Mouse (Mus musculus) gastrocnemius, postnatal 10 days (tissue): ENCODE data around the gene Cpsf4. TPM values are rescaled to one million over a fixed set of nuclear protein-coding genes. Genes with fewer than 3 reads are reported as not detected.
A peak's percentile ranks its signal among the peaks of the same experiment; 100 is the strongest.
"Not testable (repeated sequence)": the region's sequence is repeated elsewhere in the genome, so short reads cannot be mapped to it uniquely, and the experiment has no call there.

Experiments used
- DNase-seq: peaks from one replicate; pipeline ENCODE4 v3.0.0; 2021; ENCODE audit warnings: mixed read lengths
- total RNA-seq, 2 experiments: library from RNA; stranded (reverse); gene quantifications; 2 replicates each; pipeline ENCODE4 v1.2.3; 2021

Cpsf4 gene
- total RNA-seq, 2 experiments from 2014 or later = 11.6 to 13.8 TPM

DNA sequence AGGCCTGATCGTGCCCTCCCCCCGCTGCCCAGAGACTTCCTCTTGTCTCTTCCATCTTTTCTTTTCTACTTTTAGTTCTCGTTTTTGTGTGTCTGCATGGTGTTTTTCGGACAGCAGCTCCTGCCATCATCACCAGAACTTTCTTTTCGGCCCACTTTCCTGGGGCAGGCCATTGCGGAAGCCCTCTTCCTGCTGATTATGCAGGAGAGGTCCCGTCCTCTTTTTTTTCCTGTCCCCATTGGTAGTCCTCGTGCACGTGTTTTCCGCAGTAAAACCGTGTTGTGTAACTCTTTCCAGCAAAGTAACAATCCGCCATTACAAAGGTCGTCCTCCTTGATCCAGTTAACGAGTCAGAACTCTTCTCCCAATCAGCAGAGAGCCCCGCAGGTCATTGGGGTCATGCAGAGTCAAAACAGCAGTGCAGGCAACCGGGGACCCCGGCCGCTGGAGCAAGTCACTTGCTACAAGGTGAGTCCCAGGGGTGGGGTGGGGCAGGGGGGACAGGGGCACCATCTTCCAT is 11.5 kb downstream of the Cpsf4 start:
- no peak for DNase-seq

- no peak for DNase-seq
These were observed 18.2 kb downstream of the Cpsf4 start for GRCm38 (mm10) chr5:145185244-145185643.

GRCm38 (mm10) chr5:145189416-145189815 is 22.4 kb downstream of the Cpsf4 start:
- DNase-seq = no peak

GRCm38 (mm10) chr5:145190373-145190772 is 23.4 kb downstream of the Cpsf4 start:
- DNase-seq = no peak

- peak; percentile 88 for DNase-seq
These were observed 24.1 kb downstream of the Cpsf4 start for GRCm38 (mm10) chr5:145190875-145191798.

- DNase-seq = no peak
These were observed 24.9 kb downstream of the Cpsf4 start, which contains the start of gene Atp5j2 for GRCm38 (mm10) chr5:145191962-145192361. Gene Atp5j2, minus strand, starts transcription at chr5:145192062.

- no peak for DNase-seq
These were observed 33.4 kb downstream of the Cpsf4 start for GRCm38 (mm10) chr5:145200387-145200786.

GRCm38 (mm10) chr5:145201321-145201991 is 34.4 kb downstream of the Cpsf4 start, which contains the start of gene Zkscan14:
Gene Zkscan14, minus strand, starts transcription at chr5:145201868.
- DNase-seq = peak; percentile 58

GRCm38 (mm10) chr5:145202446-145202845 is 35.4 kb downstream of the Cpsf4 start:
- DNase-seq = no peak

DNA sequence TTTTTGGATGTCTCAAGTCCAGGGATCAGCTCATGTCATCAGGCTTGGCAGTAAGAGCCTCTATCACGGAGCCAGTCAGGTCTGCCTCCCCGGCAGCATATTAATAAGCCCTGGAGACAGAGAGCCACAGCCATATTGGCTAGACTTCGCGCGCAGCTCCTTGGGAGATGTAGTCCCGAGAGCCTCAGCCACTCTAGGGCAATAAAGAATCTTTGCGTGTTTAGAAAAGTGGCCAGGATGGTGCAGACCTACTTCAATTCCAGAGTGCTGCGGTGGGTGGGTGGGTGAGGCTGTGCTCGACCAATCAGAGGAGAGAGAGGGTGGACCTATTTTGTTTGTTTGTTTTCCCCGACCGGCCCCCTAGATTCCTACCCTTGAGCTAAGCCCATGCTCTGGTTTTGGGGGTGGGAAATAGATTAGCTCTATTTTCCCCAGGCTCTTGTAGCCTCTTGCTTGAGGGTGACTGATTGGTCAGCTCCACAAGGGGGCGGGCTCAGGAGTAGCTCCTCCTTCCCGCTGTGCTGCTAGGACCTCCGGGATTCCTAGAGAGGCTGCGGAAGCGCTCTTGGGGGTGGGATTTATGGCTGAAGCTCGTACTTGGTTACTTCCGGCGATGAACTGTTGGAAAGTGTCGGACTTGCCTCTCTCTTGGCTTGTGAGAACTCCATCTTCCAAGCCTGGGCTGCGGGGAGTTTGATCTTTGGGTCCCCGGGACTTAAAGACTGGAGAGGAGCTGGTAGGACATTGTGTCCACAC is 37.1 kb downstream of the Cpsf4 start, which contains the start of gene Zkscan5:
Gene Zkscan5, plus strand, starts transcription at position 627 of the 756 bp plus-strand sequence.
- DNase-seq = peak; percentile 97

- DNase-seq = no peak
These were observed 38.0 kb downstream of the Cpsf4 start for GRCm38 (mm10) chr5:145205041-145205440.

DNA sequence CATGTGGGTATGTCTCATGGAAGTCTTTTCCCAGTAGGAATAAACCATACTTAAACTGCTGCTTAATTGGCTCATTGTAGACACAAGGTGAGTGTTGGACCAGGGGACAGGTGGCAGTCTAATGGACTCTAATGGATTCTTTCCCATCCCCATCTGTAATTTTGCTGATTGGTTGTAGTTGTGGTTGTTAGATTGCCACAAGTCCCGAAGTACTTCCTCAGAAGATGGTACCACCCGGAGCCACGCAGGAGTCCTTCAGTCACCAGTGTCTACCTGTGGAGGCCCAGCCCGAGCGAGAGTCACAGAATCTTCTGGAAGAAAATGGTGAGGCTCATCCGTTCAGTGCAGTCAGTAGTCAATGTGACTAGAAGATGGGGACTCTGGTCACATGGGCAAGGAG is 40.4 kb downstream of the Cpsf4 start:
- no peak for DNase-seq

GRCm38 (mm10) chr5:145207954-145208353 is 40.9 kb downstream of the Cpsf4 start:
- DNase-seq = no peak

GRCm38 (mm10) chr5:145208391-145208790 is 41.4 kb downstream of the Cpsf4 start:
- DNase-seq = not testable (repeated sequence)

- DNase-seq = no peak
These were observed 44.3 kb downstream of the Cpsf4 start for GRCm38 (mm10) chr5:145211340-145211739.

- DNase-seq = no peak
These were observed 45.2 kb downstream of the Cpsf4 start for GRCm38 (mm10) chr5:145212216-145212615.

- no peak for DNase-seq
These were observed 46.5 kb downstream of the Cpsf4 start for GRCm38 (mm10) chr5:145213505-145213904.

DNA sequence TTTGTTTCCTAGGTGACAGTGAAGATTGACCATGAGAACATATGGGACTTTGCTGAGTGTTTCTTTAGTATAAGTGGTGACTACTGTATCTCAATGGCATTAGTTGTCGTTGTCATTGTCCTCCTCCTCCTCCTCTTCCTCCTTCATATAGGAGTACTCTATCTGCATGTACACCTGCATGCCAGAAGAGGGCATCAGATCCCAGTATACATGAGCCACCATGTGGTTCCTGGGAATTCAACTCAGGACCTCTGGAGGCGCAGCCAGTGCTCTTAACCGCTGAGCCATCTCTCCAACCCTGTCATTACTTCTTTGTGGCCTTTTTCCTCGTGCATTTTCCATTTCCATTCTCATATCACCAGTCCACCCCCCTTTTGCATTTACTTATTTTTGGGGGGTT is 47.7 kb downstream of the Cpsf4 start:
- DNase-seq = no peak

- no peak for DNase-seq
These were observed 50.7 kb downstream of the Cpsf4 start for GRCm38 (mm10) chr5:145217746-145218145.

DNA sequence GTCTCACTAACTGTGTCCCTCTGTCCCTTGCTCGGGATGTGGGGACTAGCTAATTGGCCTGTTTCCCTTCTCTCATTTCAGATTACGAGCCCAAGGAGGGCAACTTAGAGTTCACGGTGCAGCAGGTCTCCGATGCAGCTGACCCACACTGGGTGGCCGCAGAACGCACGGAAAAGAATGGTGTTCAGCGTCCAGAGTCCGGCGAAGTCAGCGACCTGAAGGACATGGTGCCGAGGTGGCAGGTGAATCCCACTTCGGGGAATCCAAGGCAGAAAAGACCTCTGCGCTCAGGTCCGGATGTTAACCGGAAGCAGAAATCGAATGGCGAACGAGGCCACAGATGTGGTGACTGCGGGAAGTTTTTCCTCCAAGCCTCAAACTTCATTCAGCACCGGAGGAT is 51.2 kb downstream of the Cpsf4 start:
- no peak for DNase-seq

DNA sequence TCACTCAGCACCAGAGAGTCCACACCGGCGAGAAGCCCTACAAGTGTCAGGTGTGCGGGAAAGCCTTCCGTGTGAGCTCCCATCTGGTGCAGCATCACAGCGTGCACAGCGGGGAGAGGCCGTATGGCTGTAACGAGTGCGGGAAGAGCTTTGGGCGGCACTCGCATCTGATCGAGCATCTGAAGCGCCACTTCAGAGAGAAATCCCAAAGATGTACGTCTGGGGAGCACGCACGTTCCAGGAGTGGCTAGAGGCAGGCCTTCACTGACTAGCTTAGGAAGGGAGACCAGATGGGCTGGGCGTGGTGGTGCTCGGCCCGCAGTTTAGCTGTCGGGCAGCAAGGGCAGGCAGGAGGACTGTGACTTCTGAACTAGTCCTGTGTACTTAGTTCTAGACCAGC is 51.7 kb downstream of the Cpsf4 start:
- DNase-seq = no peak

DNA sequence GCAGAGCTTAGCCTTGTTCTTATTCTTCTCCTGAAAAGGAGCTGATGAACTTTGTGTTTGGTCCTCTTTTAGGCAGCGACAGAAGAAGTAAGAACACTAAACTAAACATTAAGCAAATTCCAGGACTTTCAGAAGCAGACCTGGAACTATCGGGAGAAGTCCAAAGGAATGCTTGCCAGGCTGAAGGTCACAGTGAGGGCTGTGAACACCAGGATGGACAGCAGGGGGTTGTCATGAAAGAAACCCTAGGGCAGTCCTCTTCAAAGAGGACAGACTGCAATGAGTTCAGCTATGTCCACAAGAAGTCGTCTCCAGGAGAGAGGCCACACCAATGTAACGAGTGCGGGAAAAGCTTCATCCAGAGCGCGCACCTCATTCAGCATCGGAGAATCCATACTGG is 53.0 kb downstream of the Cpsf4 start:
- DNase-seq = no peak
